Mouse (Mus musculus) right cerebral cortex, postnatal 14 days (tissue): ENCODE data around the gene Bdkrb2.

Experiments used
- DNase-seq: peaks from one replicate; pipeline ENCODE4 v3.0.0; 2022

Bdkrb2 gene

GRCm38 (mm10) chr12:105547151-105547550 is 15.9 kb upstream of the Bdkrb2 start:
- DNase-seq, result no peak

- no peak for DNase-seq
Observed at GRCm38 (mm10) chr12:105548001-105548400, 15.0 kb upstream of the Bdkrb2 start.

- no peak for DNase-seq
Observed at GRCm38 (mm10) chr12:105548881-105549280, 14.1 kb upstream of the Bdkrb2 start.

DNA sequence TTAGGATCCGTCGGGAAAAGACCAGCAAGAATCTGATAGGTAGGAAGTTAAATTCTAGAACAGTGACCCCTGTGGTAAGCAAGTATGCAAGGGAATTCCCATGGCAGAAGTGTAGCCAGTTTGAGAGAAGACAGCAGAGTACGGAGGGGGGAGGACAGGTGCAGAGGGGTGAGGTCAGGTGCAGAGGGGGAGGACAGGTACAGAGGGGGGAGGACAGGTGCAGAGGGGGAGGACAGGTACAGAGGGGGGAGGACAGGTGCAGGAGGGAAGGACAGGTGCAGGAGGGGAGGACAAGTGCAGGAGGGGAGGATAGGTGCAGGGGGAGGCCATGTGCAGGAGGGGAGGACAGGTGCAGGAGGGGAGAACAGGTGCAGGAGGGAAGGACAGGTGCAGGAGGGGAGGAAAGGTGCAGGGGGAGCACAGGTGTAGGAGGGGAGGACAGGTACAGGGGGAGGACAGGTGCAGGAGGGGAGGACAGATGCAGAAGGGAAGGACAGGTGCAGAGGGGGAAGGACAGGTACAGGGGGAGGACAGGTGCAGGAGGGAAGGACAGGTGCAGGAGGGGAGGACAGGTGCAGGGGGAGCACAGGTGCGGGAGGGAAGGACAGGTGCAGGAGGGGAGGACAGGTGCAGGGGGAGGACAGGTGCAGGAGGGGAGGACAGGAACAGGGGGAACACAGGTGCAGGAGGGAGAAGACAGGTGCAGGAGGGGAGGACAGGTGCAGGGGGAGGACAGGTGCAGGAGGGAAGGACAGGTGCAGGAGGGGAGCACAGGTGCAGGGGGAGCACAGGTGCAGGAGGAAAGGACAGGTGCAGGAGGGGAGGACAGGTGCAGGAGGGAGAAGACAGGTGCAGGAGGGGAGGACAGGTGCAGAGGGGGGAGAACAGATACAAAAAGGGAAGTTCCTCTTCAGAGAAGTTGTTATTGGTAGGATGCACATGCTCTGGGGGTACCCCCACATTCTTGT is 12.9 kb upstream of the Bdkrb2 start:
- DNase-seq, result no peak

- no peak for DNase-seq
Observed at GRCm38 (mm10) chr12:105551551-105551989, 11.5 kb upstream of the Bdkrb2 start.

GRCm38 (mm10) chr12:105554151-105554772 is 8.8 kb upstream of the Bdkrb2 start:
- DNase-seq, result no peak

GRCm38 (mm10) chr12:105555172-105555571 is 7.9 kb upstream of the Bdkrb2 start:
- no peak for DNase-seq

GRCm38 (mm10) chr12:105557250-105557925 is 5.6 kb upstream of the Bdkrb2 start:
- no peak for DNase-seq

DNA sequence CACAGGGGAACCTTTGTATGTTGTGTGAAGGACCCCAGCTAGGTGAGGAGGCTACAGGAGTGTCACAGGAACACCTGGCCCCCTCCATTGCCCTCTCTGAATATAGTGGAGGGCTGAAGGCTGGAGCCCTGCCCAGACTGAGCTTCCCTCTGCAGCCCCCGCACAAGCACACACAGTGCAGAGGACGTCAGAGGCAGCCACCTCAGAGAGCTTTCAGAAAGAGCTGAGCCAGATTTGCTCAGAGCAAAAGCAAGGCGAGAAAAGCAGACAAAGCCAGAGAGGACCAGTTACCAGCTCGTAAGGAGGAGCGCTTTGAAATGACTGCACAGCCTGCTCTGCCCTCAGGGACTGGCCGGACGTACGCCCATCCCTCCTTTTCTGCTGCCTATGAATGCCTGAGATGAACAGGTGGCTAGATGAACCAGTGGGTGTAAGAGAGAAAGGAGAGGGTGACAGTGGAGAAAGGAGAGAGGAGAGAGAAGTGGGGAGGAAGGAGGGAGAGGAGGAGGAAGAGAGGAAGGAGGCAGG is 2.0 kb upstream of the Bdkrb2 start:
- peak; percentile 25 for DNase-seq

DNA sequence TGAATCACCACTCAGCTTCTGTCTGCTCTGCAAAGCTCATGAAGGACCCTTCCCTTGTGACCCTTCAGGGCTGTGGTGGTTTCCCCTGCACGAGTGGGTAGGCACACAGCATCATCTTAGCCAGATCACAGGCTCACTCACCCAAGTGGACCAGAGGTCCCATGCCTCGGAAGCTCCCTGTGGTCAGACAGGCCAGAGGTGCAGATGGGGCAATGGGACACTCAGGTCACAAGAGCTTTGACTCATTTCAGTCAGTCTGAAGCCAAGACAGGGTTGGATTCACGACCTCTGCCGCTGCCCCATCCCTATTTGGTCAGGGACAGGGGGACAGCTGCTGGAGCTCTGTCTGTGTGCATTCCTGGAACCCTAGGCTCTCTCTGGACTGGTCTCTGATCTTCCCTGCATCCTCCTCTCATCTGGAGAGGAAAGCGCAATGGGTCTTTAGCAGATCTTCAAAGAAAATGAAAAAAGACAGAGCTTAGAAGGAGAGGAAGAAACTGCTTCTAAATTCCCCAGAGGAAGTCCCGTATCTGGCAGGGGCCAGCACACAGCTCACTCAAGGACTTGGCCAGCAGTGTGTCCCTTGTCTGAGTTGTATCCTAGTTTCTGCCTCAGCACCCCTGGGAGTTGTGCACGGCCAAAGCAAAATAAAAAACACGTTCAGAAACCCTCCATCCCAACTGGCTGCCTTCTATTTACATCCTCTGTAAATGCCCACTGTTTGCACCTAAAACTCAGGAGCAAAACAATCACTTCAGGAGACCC is 788 bp upstream of the Bdkrb2 start:
- no peak for DNase-seq

DNA sequence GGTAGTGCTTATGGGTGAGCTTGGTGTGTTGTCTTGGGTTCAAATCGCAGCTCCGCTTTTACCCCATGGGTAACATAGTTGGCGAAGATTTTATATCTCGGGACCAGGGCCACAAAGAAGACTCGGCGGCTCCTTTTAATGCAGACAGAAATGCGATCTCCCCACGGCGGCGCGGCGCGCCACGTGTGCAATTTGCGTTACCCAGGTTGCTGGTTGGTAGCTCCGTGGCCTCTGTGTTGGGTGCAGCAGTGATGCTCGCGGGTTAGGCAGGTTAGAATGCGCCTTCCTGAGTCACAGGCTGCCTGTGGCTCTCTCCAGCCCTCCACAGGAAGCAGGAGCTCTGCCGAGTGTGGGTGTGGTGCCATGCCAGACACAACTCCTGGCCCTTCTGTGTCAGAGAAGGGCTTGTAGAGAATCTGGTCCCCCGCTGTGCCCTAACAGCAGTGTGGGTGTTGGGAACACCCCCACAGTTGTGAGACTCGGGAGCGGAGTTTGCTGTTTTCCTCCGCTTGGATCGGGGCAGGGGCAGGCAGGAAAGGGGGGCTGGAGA is 775 bp downstream of the Bdkrb2 start:
- no peak for DNase-seq

DNA sequence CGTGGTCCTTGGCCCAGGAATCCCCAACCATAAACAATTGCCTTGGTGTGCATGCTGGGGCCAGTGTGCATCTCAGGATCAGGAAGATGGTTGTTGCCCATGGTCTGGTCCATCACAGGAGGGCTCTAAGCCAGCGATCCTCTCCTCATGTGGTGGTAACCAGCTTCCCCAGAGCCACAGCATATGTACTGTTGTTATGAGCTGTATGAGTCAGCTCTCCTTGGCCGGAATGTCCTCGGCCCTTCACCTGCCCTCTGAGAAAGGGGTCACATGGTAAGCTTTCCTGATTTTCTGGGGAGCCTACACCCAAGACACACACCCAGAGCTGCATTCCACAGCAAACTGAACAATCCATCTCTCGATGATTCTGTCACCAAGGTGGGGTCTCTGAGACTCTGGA is 2.2 kb downstream of the Bdkrb2 start:
- DNase-seq, result no peak

GRCm38 (mm10) chr12:105571867-105572266 is 8.8 kb downstream of the Bdkrb2 start:
- no peak for DNase-seq

- no peak for DNase-seq
Observed at GRCm38 (mm10) chr12:105572622-105573021, 9.6 kb downstream of the Bdkrb2 start.

DNA sequence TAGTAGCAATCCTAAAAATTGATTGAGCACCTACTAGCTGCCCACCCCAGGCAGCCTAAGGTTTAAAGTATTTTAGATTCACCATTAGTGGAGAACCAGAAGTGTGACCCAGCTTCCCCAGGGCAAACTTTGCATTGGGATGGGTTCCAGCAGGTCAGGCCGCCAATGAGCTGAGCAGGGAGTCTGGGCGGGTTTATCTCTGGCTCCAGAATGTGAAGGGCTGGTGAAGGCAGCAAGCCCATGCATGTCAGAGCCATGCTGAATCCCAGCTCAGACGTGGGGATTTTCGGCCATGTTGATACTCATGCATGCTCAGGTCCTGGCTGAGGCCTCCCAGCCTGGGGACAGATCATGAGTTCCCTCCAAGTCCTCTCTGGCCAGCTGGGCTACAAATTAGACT is 11.3 kb downstream of the Bdkrb2 start:
- no peak for DNase-seq

- DNase-seq, result no peak
Observed at GRCm38 (mm10) chr12:105580490-105580889, 17.5 kb downstream of the Bdkrb2 start.

GRCm38 (mm10) chr12:105582486-105582885 is 19.5 kb downstream of the Bdkrb2 start:
- no peak for DNase-seq

DNA sequence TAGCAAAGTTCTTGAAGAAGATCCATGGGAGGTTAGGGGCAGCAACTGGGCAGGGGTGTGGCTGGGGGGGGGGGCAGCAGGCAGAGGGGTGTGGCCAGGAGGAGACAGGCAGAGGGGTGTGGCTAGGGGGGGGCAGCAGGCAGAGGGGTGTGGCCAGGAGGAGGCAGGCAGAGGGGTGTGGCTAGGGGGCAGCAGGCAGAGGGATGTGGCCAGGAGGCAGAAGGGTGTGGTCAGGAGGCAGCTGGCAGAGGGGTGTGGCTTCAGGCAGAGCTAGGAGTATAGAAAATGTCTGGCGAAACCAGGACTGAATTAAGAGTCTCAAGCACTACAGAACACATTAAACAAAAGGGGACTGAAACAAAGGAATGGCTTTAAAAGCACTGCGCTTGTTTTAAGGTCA is 20.5 kb downstream of the Bdkrb2 start:
- no peak for DNase-seq

DNA sequence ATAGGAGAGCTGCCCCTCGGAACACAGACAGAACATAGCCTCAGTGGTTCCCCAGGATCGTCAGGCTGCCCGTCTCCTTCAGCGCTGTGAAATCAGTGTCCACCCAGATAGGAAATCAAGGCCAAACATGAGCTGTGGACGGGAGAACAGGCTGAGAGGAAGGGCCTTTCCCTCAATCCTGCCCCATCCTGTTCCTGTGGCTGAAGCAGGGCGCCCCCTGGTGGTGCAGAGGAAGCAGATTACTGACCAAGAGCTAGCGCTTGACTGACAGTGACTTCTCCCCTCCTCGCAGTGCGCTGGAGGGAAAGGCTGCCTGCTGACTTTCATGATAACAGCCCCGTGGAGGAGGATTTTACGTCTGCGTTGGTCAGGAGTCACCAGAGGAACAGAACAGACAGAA is 21.8 kb downstream of the Bdkrb2 start:
- DNase-seq, result peak; percentile 71

DNA sequence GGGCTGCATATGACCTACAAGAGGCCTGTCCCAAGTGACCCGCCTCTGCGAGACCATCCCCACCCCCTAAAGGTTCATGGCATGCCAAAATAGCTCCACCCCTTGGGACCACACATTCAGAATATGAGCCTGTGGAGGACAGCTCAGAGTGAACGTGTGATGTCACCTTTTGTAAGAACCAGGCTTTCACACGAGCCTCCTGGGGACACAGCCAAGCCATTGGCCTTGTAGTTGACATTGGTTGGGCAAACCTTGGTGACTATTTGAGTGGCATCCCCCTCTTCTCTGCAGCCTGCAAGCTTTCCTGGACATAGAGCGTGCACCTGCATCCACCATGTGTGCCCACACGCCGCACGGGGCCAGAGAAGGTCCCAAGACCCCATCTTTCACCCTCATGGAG is 24.5 kb downstream of the Bdkrb2 start:
- DNase-seq, result no peak

GRCm38 (mm10) chr12:105590786-105591185 is 27.8 kb downstream of the Bdkrb2 start:
- DNase-seq, result no peak

DNA sequence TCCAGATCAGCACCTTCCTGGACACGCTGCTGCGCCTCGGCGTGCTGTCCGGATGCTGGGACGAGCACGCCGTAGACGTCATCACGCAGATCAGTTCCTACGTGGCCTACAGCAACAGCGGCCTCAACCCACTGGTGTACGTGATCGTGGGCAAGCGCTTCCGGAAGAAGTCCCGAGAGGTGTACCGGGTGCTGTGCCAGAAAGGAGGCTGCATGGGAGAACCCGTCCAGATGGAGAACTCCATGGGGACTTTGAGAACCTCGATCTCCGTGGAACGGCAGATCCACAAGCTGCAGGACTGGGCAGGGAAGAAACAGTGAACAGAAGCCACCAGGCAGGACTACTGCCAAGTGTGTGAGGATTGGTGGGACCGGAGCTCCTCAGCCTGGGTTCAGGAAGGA is 29.3 kb downstream of the Bdkrb2 start:
- no peak for DNase-seq
